9 mouse cellular contexts compared by ENCODE assay signal in the genomic region with DNA sequence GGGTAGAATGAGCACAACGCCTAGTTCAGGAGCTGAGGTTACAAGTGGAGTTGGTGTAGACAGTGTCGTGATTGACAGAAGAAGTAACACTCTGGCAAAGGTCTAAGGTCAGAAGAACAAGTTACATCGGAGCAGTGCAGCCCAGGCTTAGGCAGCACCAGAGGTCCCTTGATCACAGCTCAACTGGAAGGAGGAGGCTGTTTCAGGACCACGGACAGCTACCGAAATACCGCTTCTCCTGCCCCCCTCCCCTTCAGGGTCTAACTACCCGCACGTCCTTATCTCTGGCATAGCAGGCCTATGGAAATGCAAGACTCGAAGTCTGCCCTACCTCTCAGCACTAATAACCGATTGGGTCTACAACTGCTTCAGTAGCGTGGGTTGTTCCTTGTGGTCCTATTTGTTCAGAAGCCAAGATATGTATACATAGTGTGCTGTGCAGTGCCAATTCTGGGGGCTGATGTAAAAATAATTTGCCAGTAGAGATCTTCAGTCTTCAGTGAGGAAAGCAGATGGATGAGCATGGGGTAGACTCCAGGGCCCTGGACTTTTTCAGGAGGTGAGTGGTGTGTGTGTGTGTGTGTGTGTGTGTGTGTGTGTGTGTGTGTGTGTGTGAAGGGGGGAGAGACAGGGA. TPM values are rescaled to one million over a fixed set of nuclear protein-coding genes. Genes with fewer than 3 reads are reported as not detected.
DNase-seq lines count a peak whose midpoint lies in the region; ATAC-seq lines count a peak whose summit lies in the region.
"Had no signal": no experiment of that assay in that cellular context is flagged by ENCODE, and none has a peak within 500 bp of the region (broad histone marks: within the 10 kb centered on the region; RNA-seq: fewer than 3 reads in every experiment).

No protein-coding gene starts in this region.

- peak; percentile 31 for DNase-seq in gastrocnemius, postnatal 14 days
- DNase-seq in gastrocnemius, postnatal 36 days = no peak
- peak; percentile 73 for DNase-seq in testis, postnatal 10 days (ENCODE audit: low spot score)
- no peak for DNase-seq in testis, postnatal 14 days (ENCODE audit: low spot score)
- peak; percentile 39 for DNase-seq in hindlimb bud, embryonic 11.5 days (ENCODE audit: extremely low spot score, low read depth, low spot score)
- DNase-seq in retina, embryonic 14.5 days (ENCODE audit: low spot score) = peak; percentile 73
- no peak for DNase-seq in urinary bladder, postnatal 36 days (ENCODE audit: low spot score in 2 of 2)
- DNase-seq: liver, embryonic 13.5 days had no signal

- peaks cover 13% of the 10 kb centered on the region for H3K4me1 ChIP-seq in forebrain, embryonic 12.5 days
- H3K4me1 ChIP-seq: liver, embryonic 13.5 days had no signal

- WGBS in forebrain, embryonic 12.5 days = 19% methylated on average over 11 of the region's 11 CpGs

- no peak for ATAC-seq in forebrain, embryonic 12.5 days (ENCODE audit: low FRiP score)

- H3K9me3 ChIP-seq in forebrain, embryonic 12.5 days = no peaks in the 10 kb centered on the region
- H3K9me3 ChIP-seq: liver, embryonic 13.5 days had no signal

- H3K4me3 ChIP-seq in forebrain, embryonic 12.5 days (replicated peaks) = no peak overlapping the region
- H3K4me3 ChIP-seq: liver, embryonic 13.5 days had no signal

- H3K9ac ChIP-seq in forebrain, embryonic 12.5 days = no peak overlapping the region
- H3K9ac ChIP-seq: liver, embryonic 13.5 days had no signal

- H3K36me3 ChIP-seq in forebrain, embryonic 12.5 days (replicated peaks) = no peaks in the 10 kb centered on the region
- H3K36me3 ChIP-seq: liver, embryonic 13.5 days had no signal

- intact Hi-C loops in gastrocnemius, postnatal 14 days (cut with DNase I; ENCODE audit: low total_unique reads) = no loop called here
- intact Hi-C loops in gastrocnemius, postnatal 36 days (cut with DNase I) = no loop called here

- no peaks in the 10 kb centered on the region for H3K27me3 ChIP-seq in forebrain, embryonic 12.5 days
- H3K27me3 ChIP-seq: liver, embryonic 13.5 days had no signal

- H3K27ac ChIP-seq in forebrain, embryonic 12.5 days = no peak overlapping the region
- H3K27ac ChIP-seq: liver, embryonic 13.5 days had no signal

- H3K4me2 ChIP-seq in forebrain, embryonic 12.5 days = no peak overlapping the region
- H3K4me2 ChIP-seq: liver, embryonic 13.5 days had no signal

RNA-seq across cellular contexts. Expression of a gene that starts 46.3 kb away (rescaled TPM):
- 10 to 100 TPM; 22.2 to 32.6 TPM for total RNA-seq in gastrocnemius, postnatal 14 days (2021)
- 10 to 100 TPM; 41.0 to 42.9 TPM for total RNA-seq in gastrocnemius, postnatal 36 days (2021)
- polyA plus RNA-seq in forebrain, embryonic 12.5 days (2016; fragmentation: Nextera tagmentation; extraction: Ambion mirVana) = 37.9 and 38.1 TPM in 2 replicates

Comparison
In these comparisons a context has a peak if more than half of its experiments do, and no peak if none do; other contexts are left out.
1. DNase-seq: peak in gastrocnemius, postnatal 14 days (single experiment), testis, postnatal 10 days (single experiment), hindlimb bud, embryonic 11.5 days (single experiment) and retina, embryonic 14.5 days (single experiment); none in gastrocnemius, postnatal 36 days (0 of 2), testis, postnatal 14 days (single experiment) and urinary bladder, postnatal 36 days (0 of 2).